Mouse (Mus musculus): ENCODE measurements around the gene Rngtt. TPM values are rescaled to one million over a fixed set of nuclear protein-coding genes. Genes with fewer than 3 reads are reported as not detected.

The Rngtt gene
- polyA plus RNA-seq, 1 experiment: 6.3 TPM

DNA sequence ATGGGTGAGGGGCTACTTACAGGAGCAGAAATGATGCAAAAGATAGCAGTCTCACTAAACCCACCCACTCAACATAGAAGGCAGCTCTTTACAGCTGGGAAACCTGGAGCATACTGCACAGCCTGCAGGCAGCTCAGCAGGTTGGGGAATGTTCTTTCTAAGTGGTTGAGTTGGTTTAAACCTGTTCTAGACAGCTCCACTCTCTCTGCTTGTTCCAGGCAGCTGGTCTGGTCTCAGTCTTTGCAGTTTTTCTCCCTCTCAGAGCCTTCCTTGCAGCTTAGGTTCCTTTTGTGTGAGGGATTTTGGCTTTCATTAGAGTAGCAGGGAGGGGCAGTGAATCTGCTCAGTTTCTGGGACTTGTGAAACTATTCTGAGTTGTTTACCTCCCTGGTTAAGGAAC lies 67.5 kb downstream of the Rngtt start:
- no peak overlapping the region for H3K4me3 ChIP-seq (replicated peaks)
- peaks cover 68% of the 10 kb centered on the region for H3K36me3 ChIP-seq (replicated peaks; ENCODE audit: low read length)
- TF ChIP-seq GATA1 (IDR thresholded peaks at IDR 0.05; ENCODE audit: borderline replicate concordance, low read length): no peak
- no peak for TF ChIP-seq FLI1 (IDR thresholded peaks at IDR 0.05; ENCODE audit: low read length)
- H3K27me3 ChIP-seq (replicated peaks): no peaks in the 10 kb centered on the region
- H3K4me1 ChIP-seq: peaks cover 20% of the 10 kb centered on the region
- H3K9me3 ChIP-seq: no peaks in the 10 kb centered on the region

DNA sequence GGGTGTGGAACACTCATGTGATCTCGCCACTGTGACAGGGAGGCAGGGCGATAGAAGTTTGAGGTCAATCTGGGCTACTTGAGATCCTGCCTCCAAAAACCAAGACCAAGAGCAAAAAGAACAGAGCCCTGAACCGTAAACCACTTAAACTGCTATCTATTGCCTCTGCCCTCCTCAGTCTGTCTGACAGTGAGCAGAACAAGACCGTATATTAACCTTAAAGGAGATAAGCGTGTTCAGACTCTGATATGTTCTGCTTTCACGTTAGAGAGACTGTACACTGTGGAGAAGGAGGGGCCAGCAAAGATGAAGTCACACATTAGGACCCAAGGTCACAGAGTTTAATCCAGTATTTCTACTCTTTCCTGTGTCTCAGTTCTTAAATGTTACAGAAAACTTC lies 68.8 kb downstream of the Rngtt start:
- TF ChIP-seq FLI1 (IDR thresholded peaks at IDR 0.05; ENCODE audit: low read length): no peak
- TF ChIP-seq GATA1 (IDR thresholded peaks at IDR 0.05; ENCODE audit: borderline replicate concordance, low read length): no peak
- Histone ChIP-seq H3K27me3 (replicated peaks) (no peaks in the 10 kb centered on the region), H3K4me1 (peaks cover 29% of the 10 kb centered on the region), H3K36me3 (replicated peaks; ENCODE audit: low read length) (peaks cover 77% of the 10 kb centered on the region), H3K9me3 (no peaks in the 10 kb centered on the region), H3K4me3 (replicated peaks) (no peak overlapping the region)

DNA sequence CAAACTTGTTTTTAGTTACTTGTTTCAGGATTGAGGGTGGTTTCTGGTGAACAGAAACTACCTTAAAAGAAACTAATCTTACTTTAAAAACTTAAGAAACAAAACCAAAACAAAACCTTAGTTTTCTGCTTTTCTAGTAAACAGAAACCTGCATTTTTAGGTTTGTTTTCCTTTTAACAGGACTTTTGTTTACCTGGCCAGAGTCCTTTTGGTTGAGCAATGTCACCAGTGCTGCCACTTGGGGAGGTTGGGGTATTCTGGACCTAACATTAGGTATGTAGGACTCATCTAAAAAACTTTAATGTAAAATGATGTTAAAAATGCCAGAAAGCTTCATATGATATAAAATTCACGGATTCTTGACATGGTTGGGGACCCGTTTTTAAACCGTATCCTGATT lies 78.8 kb downstream of the Rngtt start:
- Histone ChIP-seq H3K9me3 (no peaks in the 10 kb centered on the region), H3K4me3 (replicated peaks) (no peak overlapping the region), H3K4me1 (peaks cover 17% of the 10 kb centered on the region), H3K27me3 (replicated peaks) (no peaks in the 10 kb centered on the region), H3K36me3 (replicated peaks; ENCODE audit: low read length) (peaks cover 59% of the 10 kb centered on the region)
- TF ChIP-seq FLI1 (IDR thresholded peaks at IDR 0.05; ENCODE audit: low read length): no peak
- TF ChIP-seq GATA1 (IDR thresholded peaks at IDR 0.05; ENCODE audit: borderline replicate concordance, low read length): no peak

DNA sequence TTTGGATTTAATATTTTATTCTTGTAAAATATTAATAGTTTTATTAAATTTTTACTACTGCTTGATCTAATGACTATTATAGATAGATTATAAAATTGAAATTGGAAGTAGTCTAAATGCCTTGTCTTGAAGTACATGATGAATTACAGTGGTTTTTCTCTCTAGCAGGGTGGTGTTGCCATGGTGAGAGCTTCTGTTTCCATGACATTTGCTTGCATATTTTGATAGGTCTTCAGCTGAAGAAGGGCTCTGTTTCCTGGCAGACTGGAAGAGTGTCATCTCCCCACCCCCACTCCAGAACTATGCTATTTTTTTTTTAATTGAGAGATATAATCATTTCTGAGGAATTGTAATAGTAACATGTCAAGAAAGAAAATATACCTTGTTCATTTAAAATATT lies 80.5 kb downstream of the Rngtt start:
- Histone ChIP-seq H3K36me3 (replicated peaks; ENCODE audit: low read length) (peaks cover 53% of the 10 kb centered on the region), H3K4me1 (peaks cover 18% of the 10 kb centered on the region), H3K27me3 (replicated peaks) (no peaks in the 10 kb centered on the region), H3K4me3 (replicated peaks) (no peak overlapping the region), H3K9me3 (no peaks in the 10 kb centered on the region)
- TF ChIP-seq GATA1 (IDR thresholded peaks at IDR 0.05; ENCODE audit: borderline replicate concordance, low read length): no peak
- TF ChIP-seq FLI1 (IDR thresholded peaks at IDR 0.05; ENCODE audit: low read length): no peak

DNA sequence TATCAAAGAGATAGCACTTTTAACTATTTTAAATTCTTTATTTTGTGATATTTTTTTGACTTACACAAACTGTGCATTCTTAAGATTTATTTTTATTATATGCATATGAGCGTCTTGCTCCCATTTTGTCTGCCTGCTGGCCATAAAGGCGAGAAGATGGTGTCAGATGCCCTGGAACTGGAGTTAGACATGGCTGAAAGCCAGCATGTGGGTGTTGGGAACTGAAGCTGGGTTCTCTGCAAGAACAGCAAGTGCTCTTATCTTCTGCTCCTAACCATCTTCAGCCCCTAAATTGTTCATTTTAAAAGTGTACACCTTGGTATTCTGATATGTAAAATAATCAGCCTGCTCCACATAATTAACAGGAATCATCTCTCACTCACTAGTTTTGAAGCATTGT lies 83.3 kb downstream of the Rngtt start:
- TF ChIP-seq GATA1 (IDR thresholded peaks at IDR 0.05; ENCODE audit: borderline replicate concordance, low read length): no peak
- no peak for TF ChIP-seq FLI1 (IDR thresholded peaks at IDR 0.05; ENCODE audit: low read length)
- H3K27me3 ChIP-seq (replicated peaks): no peaks in the 10 kb centered on the region
- H3K4me3 ChIP-seq (replicated peaks): no peak overlapping the region
- peaks cover 40% of the 10 kb centered on the region for H3K36me3 ChIP-seq (replicated peaks; ENCODE audit: low read length)
- H3K9me3 ChIP-seq: no peaks in the 10 kb centered on the region
- peaks cover 13% of the 10 kb centered on the region for H3K4me1 ChIP-seq

DNA sequence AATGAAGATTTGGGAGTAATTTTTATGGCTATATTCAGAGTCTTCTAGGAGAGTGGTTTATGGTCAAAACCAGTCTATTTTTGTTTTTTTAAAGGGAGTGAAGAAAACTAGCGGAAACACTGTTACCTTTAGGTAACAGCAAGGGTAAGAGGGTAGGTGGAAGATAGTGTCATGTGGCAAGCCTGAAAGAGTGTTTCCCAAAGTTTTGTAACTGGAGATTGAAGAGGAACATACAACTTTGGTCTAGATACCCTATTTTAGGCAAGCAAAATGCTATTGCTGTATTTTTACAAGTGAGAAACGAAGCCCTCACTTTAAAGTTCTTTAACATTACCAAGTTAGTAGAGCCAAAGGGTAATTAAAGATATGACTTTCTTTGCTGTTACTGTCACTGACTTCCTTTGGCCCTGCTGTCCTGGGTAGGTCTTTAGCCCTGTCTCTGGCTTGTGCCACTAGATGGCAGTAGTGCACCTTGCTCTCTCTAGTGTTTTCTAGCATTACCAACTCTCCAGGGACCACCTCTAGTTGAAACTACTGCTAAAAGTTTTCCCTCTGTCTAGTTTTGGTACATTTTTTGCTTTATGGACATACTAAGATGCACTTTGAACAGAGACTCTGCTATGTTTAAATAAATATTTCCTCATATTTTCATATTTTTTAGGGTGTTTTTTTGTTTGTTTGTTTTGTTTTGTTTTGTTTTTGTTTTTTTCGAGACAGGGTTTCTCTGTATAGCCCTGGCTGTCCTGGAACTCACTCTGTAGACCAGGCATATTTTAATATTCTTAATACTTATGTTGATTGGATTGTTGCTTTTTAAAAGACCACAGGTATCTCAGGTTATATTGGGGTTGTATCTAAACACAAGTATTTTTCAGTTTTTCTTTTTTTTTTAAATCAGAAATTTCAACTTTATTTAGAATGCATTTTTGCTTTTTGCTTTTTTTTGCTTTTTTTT lies 86.4 kb downstream of the Rngtt start:
- TF ChIP-seq FLI1 (IDR thresholded peaks at IDR 0.05; ENCODE audit: low read length): no peak
- Histone ChIP-seq H3K9me3 (no peaks in the 10 kb centered on the region), H3K4me1 (peaks cover 4% of the 10 kb centered on the region), H3K36me3 (replicated peaks; ENCODE audit: low read length) (peaks cover 32% of the 10 kb centered on the region), H3K4me3 (replicated peaks) (no peak overlapping the region), H3K27me3 (replicated peaks) (no peaks in the 10 kb centered on the region)

DNA sequence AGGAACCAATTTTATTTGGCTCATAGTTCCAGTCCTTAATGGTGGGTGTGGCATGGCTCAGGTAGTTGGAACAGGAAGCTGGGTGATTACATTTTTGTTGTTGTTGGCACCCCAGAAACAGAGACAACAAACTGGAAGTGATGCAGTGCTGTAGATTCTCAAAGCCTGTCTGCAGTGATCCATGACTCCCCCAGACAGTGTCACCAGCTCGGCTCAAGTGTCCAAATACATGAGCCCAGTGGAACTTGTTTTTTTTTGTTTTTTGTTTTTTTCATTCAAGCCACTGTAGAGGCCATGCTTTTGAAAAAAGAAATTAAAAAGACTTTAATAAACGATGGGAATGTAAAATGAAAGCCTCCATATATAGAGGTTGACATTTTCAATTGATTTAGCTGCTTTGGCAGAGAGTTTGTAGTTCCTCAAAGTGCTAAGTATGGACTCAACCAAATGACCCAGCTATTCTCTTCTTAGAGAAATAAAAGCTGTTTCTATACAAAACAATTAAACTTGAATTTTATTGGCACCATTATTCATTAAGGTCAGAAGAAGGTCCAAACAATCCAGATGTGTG lies 95.7 kb downstream of the Rngtt start:
- peaks cover 66% of the 10 kb centered on the region for H3K36me3 ChIP-seq (replicated peaks; ENCODE audit: low read length)
- no peak overlapping the region for H3K4me3 ChIP-seq (replicated peaks)
- no peaks in the 10 kb centered on the region for H3K9me3 ChIP-seq
- TF ChIP-seq GATA1 (IDR thresholded peaks at IDR 0.05; ENCODE audit: borderline replicate concordance, low read length) (no peak), FLI1 (IDR thresholded peaks at IDR 0.05; ENCODE audit: low read length) (no peak)
- no peaks in the 10 kb centered on the region for H3K27me3 ChIP-seq (replicated peaks)
- H3K4me1 ChIP-seq: no peaks in the 10 kb centered on the region

DNA sequence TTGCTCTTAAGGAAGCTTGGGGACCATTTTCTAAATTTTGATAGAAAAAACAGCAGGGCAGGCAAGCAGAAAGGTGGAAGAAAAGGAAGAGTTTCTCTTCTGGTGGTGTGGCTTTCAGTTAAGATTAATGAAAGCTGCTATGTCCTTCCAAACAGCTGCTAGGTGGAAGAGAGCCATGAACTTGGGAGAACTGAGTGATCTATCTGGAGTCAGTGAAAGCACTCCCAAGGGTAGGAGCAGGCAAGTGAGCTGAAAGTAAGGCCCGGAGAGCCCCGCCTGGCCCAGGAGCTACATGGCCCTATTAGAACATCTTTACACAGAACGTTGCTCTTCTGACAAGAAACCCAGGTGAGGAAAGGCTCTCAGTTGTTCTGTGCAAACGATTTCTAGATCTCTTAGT lies 103.7 kb downstream of the Rngtt start:
- H3K9me3 ChIP-seq: no peaks in the 10 kb centered on the region
- H3K36me3 ChIP-seq (replicated peaks; ENCODE audit: low read length): peaks cover 55% of the 10 kb centered on the region
- no peak overlapping the region for H3K4me3 ChIP-seq (replicated peaks)
- H3K27me3 ChIP-seq (replicated peaks): no peaks in the 10 kb centered on the region
- no peak for TF ChIP-seq GATA1 (IDR thresholded peaks at IDR 0.05; ENCODE audit: borderline replicate concordance, low read length)
- TF ChIP-seq FLI1 (IDR thresholded peaks at IDR 0.05; ENCODE audit: low read length): no peak
- H3K4me1 ChIP-seq: peaks cover 9% of the 10 kb centered on the region; the same call in 1 of the 2 replicates

DNA sequence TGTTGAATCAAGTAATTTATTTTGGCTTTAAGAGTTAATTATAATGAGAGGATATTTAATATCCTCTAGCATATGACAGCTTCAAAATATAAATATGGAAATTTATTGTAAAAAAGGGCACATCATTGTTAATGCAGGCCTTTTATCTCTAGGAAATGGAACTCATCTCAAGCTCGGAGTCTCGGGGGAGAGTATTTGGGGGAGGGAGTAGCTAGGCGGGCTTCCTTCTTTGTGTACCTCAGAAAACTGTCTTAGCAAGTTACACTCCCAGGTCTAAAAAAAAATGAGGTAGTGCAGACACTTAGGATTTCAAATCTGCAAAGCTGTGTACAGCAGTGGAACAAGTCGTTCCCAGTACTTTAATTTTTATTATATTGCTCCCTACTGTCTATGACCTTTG lies 104.7 kb downstream of the Rngtt start:
- peaks cover 47% of the 10 kb centered on the region for H3K36me3 ChIP-seq (replicated peaks; ENCODE audit: low read length)
- H3K9me3 ChIP-seq: no peaks in the 10 kb centered on the region
- peaks cover 17% of the 10 kb centered on the region for H3K4me1 ChIP-seq
- no peak overlapping the region for H3K4me3 ChIP-seq (replicated peaks)
- TF ChIP-seq GATA1 (IDR thresholded peaks at IDR 0.05; ENCODE audit: borderline replicate concordance, low read length) (no peak), FLI1 (IDR thresholded peaks at IDR 0.05; ENCODE audit: low read length) (no peak)
- H3K27me3 ChIP-seq (replicated peaks): no peaks in the 10 kb centered on the region

DNA sequence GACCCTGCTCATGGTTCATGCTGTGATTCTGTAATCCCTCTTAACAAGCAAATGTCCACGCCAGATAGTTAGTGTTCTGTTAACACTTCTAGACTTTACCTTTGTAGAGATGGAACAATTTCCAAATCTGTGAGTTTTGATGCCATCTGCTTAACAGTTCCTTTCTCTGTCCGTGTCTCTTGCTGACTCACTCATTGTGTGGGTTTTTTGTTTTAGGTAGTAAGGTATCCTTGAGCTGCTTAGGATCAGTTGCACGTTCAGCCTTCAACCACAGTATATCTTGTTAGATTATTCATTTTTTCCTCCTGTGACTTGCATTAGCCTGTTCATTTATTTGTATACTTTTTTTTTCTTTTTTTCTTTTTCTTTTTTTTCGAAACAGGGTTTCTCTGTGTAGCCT lies 107.3 kb downstream of the Rngtt start:
- TF ChIP-seq FLI1 (IDR thresholded peaks at IDR 0.05; ENCODE audit: low read length): no peak
- TF ChIP-seq GATA1 (IDR thresholded peaks at IDR 0.05; ENCODE audit: borderline replicate concordance, low read length): no peak
- peaks cover 19% of the 10 kb centered on the region for H3K4me1 ChIP-seq
- peaks cover 31% of the 10 kb centered on the region for H3K36me3 ChIP-seq (replicated peaks; ENCODE audit: low read length)
- no peak overlapping the region for H3K4me3 ChIP-seq (replicated peaks)
- H3K9me3 ChIP-seq: no peaks in the 10 kb centered on the region
- no peaks in the 10 kb centered on the region for H3K27me3 ChIP-seq (replicated peaks)
